Mouse (Mus musculus): ENCODE measurements around the gene AC124502.3.
A peak's percentile ranks its signal among the peaks of the same experiment; 100 is the strongest.
"Not testable (repeated sequence)": the region's sequence is repeated elsewhere in the genome, so short reads cannot be mapped to it uniquely, and the experiment has no call there.

The AC124502.3 gene

DNA sequence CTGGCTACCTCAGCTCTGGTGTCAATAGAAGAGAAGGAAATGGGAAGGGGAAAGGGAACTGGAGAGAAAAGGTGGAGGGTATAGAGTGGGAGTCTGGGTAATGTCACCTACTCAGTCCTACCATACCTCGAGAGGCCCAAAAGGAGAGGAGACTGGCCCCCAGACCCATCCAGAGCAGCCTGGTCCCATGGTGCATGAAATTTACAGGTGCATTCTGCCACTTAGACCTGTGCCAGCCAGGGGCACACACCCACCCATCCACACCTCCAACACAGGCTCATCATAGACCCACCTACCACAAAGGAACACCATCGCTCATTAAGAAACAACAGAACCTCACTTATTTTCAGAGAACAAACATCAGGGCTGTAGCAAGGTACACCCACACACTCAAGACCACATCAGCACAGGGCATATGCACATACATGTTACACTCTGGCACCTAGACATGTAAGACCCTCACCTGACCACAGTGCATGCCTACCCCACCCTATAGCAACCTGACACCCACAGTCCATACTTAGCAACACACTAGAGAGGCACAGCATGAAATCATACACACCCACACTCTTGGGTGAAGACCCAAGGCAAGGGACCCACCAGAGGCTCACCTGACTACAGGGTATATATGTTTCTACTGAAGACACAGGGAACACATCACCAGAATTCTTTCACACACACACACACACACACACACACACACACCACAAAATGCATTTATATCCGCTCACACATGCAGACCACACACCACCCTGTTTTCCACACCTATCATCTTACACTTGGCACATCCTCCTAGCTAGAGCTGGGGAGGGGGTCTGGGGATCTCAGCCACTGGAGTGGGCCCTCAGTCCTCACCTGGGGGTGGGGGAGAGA, 45.5 kb downstream of the AC124502.3 start:
- no peak for DNase-seq (ENCODE audit: low spot score)

DNA sequence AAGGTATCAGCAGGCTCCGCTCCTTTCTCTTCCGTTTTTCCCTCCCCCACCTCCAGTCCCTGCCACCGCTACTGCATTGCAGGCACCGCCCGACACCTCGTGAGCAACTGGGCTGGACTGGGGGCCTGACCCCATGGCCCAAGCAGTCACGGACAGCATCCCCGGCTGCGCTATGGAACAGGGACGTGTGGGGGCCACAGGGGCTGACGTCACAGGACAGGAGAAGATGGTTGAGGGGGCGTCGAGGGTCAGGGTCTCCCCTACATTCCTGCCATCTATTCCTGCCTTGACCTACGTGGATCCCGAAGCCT, 46.1 kb downstream of the AC124502.3 start:
- no peak for DNase-seq (ENCODE audit: low spot score)

GRCm38 (mm10) chr19:5085145-5085863, 46.6 kb downstream of the AC124502.3 start, which contains the start of gene Tmem151a:
Gene Tmem151a, minus strand, starts transcription at chr19:5085531.
- no peak for DNase-seq (ENCODE audit: low spot score)

DNA sequence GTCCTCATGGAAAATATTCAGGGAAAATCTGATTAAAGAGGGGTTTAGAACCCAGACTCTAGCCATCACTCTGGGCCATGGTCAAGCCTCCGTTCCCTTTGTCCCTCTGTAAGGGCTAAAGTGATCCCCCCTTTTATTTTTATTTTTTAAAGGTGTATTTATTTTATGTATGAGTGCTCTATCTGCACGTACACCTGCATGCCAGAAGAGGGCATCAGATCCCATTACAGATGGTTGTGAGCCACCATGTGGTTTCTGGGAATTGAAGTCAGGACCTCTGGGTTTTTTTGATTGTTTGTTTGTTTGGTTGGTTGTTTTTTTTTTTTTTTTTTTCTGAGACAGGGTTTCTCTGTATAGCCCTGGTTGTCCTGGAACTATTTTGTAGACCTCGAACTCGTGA, 47.8 kb downstream of the AC124502.3 start:
- not testable (repeated sequence) for DNase-seq (ENCODE audit: low spot score)

DNA sequence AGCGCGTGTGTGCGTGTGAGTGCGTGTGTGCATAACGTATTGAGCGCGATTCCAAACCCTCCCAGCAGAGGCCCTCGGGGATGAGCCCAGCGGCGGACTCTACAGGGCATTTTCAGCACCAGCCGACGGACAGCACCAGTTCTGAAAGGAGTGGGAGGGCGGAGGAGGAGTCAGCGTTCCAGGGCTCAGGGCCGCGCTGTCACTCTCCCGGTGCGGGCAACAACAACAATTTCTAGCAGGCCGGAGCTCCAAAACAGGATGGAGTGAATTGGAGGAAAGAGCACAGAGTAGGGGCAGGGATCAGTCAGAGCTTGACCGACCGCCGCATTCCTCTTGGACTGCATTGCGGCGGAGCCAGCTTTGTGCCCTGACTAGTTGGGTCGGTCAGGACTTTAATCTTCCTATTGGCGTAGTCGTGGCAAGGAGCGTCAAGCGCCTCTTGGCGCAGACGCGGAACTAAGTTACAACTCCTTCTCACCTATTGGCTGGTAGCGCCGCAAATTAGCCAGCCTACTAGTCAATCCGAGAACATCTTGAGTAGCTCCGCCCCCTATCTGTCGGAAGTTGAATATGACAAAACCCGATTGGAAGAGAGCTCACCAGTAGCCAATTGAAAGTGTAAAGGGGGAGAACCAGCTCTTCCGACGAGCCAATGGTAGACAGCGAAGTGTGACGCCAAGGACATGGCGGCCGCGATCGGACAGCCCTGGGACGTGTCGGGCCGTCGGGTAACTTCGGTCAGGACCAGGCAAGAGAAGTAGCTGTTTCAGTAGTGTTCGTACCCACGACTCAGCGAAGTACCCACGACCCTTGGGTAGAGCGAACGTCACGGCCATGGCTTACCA, 49.4 kb downstream of the AC124502.3 start, which contains the start of gene Yif1a:
Gene Yif1a (plus strand): TSS at position 655 of the 845 bp plus-strand sequence.
- peak; percentile 99 for DNase-seq (ENCODE audit: low spot score)

DNA sequence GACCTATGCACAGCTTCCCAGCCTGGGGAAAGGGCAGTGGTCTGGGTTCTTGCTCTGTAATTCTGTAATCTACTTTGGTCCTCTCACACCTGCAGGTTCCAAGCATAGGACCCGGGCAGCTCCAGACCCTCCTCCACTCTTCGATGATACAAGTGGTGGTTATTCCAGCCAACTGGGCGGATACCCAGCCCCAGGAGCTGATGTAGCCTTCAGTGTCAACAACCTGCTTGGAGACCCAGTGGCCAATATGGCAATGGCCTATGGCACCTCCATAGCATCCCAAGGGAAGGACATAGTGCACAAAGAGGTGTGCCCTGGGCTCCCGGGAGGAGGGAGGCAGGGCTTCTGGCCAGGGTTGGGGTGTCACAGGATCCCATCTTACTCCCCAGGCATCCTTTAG, 50.6 kb downstream of the AC124502.3 start:
- no peak for DNase-seq (ENCODE audit: low spot score)

GRCm38 (mm10) chr19:5092083-5092482, 53.4 kb downstream of the AC124502.3 start:
- DNase-seq (ENCODE audit: low spot score): no peak

- DNase-seq (ENCODE audit: low spot score): no peak
Measured at GRCm38 (mm10) chr19:5093481-5094242, 55.0 kb downstream of the AC124502.3 start.

DNA sequence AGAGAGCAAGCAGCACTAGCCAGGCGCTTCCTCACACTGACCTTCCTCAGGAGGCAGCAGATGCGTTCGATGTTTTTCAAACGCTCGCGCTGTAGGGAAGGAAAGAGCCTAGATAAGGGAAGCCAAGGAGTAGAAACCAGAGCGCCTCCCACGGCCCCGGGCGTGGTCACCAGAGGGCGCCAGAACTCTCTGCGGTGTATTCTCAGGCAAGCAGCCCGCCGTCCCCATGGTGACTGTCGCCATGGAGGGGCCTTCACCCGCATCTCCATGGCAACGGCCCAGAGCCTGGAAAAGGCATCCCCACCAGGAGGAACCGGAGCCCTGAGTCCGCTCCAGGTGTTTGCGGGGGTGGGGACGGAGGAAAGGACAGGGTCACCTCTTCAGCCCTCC, 55.5 kb downstream of the AC124502.3 start:
- peak; percentile 95 for DNase-seq (ENCODE audit: low spot score)

GRCm38 (mm10) chr19:5094746-5095417, 56.2 kb downstream of the AC124502.3 start:
- DNase-seq (ENCODE audit: low spot score): no peak

DNA sequence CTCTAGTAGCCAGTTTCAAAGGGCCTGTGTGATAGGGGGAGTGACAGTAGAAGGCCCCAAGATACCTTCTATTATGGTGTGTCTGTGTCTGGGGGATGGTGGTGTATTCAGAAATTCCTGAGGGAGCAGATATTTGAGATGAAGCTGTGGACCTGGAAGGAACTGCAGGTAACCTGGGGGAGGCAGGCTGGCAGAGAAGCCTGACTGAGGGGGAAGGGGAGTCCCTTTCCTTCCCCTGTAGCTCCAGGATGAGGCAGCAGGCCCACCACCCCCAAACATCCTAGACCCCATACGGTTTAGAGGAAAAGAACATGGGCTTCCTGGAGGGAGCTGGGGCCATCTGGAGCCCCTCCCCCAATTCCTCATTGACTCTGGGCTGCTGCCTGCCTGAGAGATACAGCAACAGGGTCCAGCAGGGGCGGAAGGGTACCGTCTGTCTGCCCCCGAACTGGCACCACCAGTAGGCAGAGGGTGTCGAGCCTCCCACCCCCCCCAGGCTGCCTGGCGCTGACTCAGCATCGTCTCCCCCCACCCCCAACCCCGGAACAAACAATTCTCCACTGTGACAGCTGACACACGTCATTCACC, 57.3 kb downstream of the AC124502.3 start:
- no peak for DNase-seq (ENCODE audit: low spot score)

DNA sequence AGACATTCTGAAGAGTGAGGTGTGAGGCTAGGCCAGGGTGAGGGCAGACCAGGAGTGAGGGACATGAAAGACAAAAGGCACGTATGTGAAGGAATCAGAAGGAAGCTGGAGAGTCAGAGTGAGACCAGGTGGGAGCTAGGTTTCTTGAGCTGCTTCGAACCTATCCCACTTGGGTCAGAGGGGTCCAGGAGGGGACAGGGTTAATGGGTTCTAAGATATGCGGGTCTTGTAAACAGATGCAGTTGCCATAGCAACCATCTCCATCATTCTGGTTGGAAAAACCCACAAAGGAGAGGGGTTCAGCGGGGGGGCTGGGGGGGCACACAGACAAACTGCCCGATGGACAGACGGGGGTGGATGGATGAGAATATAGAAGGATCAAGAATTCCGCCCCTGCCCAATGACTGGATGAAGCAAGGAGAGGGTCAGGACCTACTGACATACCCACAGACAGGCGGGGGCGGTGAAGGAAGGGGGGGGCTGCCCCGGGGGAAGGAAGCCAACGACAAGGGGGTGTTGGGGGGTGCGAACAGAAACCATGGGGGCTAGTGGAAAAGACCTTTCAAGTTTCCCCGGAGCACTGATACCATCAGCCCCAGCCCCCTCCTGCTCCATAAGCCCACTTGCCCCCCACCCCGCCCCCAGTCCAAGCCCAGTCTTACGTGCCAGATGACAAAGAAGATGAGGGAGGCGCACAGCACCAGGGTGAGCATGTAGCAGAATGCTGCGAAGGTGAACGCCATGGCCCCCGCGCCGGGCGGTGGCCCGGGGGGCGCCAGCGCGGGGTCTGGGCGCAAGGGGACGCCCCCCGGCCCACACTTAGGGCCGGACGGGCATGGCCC, 59.1 kb downstream of the AC124502.3 start:
- no peak for DNase-seq (ENCODE audit: low spot score)

- no peak for DNase-seq (ENCODE audit: low spot score)
Measured at GRCm38 (mm10) chr19:5098363-5099143, 59.9 kb downstream of the AC124502.3 start, which contains the start of gene Cnih2. Gene Cnih2, minus strand, starts transcription at chr19:5098521.
